11 mouse cellular contexts compared by ENCODE assay signal in the genomic region with DNA sequence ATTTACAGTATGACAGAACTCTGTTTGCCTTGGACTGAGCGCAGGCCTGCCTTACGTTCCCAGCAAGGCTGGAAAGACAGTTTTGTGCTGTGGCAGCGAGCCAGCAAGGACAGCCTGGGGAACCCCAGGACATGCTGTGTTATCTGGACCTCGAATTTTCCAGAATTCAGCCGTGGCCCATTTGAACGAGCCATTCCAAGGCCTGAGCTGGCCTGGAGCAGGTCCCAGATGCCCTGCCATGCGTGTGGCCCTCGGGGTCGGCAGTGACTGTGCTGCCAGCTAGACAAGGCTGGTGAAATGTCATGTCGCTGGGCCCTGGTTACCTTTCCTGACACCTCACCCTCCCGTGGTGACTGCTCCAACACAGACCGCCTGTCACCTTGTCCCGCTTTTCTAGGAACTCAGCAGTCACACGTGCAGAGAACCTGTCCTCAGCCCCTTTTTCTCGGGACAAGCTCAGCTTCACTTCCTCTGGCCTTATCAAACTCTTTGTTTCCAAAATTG.
DNase-seq lines count a peak whose midpoint lies in the region; ATAC-seq and TF ChIP-seq lines count a peak whose summit lies in the region.
"Had no signal": no experiment of that assay in that cellular context is flagged by ENCODE, and none has a peak within 500 bp of the region (broad histone marks: within the 10 kb centered on the region; RNA-seq: fewer than 3 reads in every experiment).

No protein-coding gene starts in this region.

- WGBS in lung, embryonic 16.5 days, result 52% methylated on average over 15 of the region's 15 CpGs
- WGBS in lung, adult 2 months, result 74% methylated on average over 15 of the region's 15 CpGs
- 72% methylated on average over 15 of the region's 15 CpGs for WGBS in embryonic facial prominence, embryonic 13.5 days

- ATAC-seq in lung, embryonic 16.5 days (ENCODE audit: low read depth), result 0 out of 2 replicates have a peak, but pooled peaks have one; percentile 26
- ATAC-seq in embryonic facial prominence, embryonic 13.5 days (ENCODE audit: insufficient number of reproducible peaks, insufficient read depth, low FRiP score, low TSS enrichment, low read depth), result no peak

- no peaks in the 10 kb centered on the region for H3K27me3 ChIP-seq in lung, embryonic 16.5 days (ENCODE audit: control insufficient read depth, insufficient read depth, low read depth, low read length)
- peaks cover 8% of the 10 kb centered on the region; the same call in 1 of the 2 replicates for H3K27me3 ChIP-seq in embryonic facial prominence, embryonic 13.5 days
- H3K27me3 ChIP-seq: embryonic facial prominence, embryonic 12.5 days had no signal

- H3K36me3 ChIP-seq in lung, embryonic 16.5 days (ENCODE audit: control insufficient read depth, insufficient read depth, low read length), result no peaks in the 10 kb centered on the region
- no peaks in the 10 kb centered on the region for H3K36me3 ChIP-seq in embryonic facial prominence, embryonic 13.5 days
- H3K36me3 ChIP-seq: embryonic facial prominence, embryonic 12.5 days; neural tube, embryonic 13.5 days had no signal

- no peak overlapping the region for H3K4me2 ChIP-seq in lung, embryonic 16.5 days (ENCODE audit: low read depth, low read length)
- H3K4me2 ChIP-seq in embryonic facial prominence, embryonic 13.5 days, result no peak overlapping the region; the same call in 1 of the 2 replicates
- H3K4me2 ChIP-seq: embryonic facial prominence, embryonic 12.5 days; neural tube, embryonic 13.5 days had no signal

- TF ChIP-seq POLR2A in lung, adult 2 months (IDR thresholded peaks at IDR 0.05; ENCODE audit: borderline replicate concordance, extremely low read depth, low read depth, low read length), result no peak

- no peak overlapping the region for H3K27ac ChIP-seq in lung, embryonic 16.5 days (ENCODE audit: low read length)
- H3K27ac ChIP-seq in embryonic facial prominence, embryonic 13.5 days, result peak overlapping the region; percentile 60
- H3K27ac ChIP-seq: embryonic facial prominence, embryonic 12.5 days; neural tube, embryonic 13.5 days had no signal

- no peak for TF ChIP-seq CTCF in lung, adult 2 months (IDR thresholded peaks at IDR 0.05; ENCODE audit: insufficient read depth, low read length)

- H3K9me3 ChIP-seq in lung, embryonic 16.5 days (ENCODE audit: control insufficient read depth, low read length), result no peaks in the 10 kb centered on the region
- no peaks in the 10 kb centered on the region for H3K9me3 ChIP-seq in embryonic facial prominence, embryonic 13.5 days
- H3K9me3 ChIP-seq: embryonic facial prominence, embryonic 12.5 days; neural tube, embryonic 13.5 days had no signal

- no peak overlapping the region for H3K4me3 ChIP-seq in lung, embryonic 16.5 days (ENCODE audit: low read length)
- H3K4me3 ChIP-seq in lung, adult 2 months (replicated peaks; ENCODE audit: extremely low read depth, low read depth, low read length), result no peak overlapping the region
- no peak overlapping the region for H3K4me3 ChIP-seq in embryonic facial prominence, embryonic 13.5 days
- H3K4me3 ChIP-seq: embryonic facial prominence, embryonic 12.5 days; neural tube, embryonic 13.5 days had no signal

- DNase-seq in lung, adult 2 months, result no peak
- DNase-seq in adrenal gland, postnatal 4 days (ENCODE audit: low spot score in 2 of 2), result peak; percentile 51 to 62
- peak; percentile 53 for DNase-seq in kidney, postnatal 14 days
- no peak for DNase-seq in urinary bladder, postnatal 36 days (ENCODE audit: low spot score in 2 of 2)
- DNase-seq in T-cell, adult 2 months (ENCODE audit: low spot score), result no peak
- no peak for DNase-seq in left cerebral cortex, postnatal 36 days (ENCODE audit: low spot score in 2 of 2)
- DNase-seq: thymus, postnatal 4 days had no signal

- peaks cover 8% of the 10 kb centered on the region; the same call in 1 of the 2 replicates for H3K4me1 ChIP-seq in lung, embryonic 16.5 days (replicated peaks; ENCODE audit: control insufficient read depth, insufficient read depth, low read length)
- H3K4me1 ChIP-seq in lung, adult 2 months (ENCODE audit: control insufficient read depth, insufficient read depth, low read length), result no peaks in the 10 kb centered on the region
- H3K4me1 ChIP-seq in embryonic facial prominence, embryonic 13.5 days, result peaks cover 58% of the 10 kb centered on the region

- H3K9ac ChIP-seq in lung, embryonic 16.5 days (ENCODE audit: low read length), result no peak overlapping the region
- no peak overlapping the region for H3K9ac ChIP-seq in embryonic facial prominence, embryonic 13.5 days
- H3K9ac ChIP-seq: embryonic facial prominence, embryonic 12.5 days; neural tube, embryonic 13.5 days had no signal

- intact Hi-C loops in left cerebral cortex, postnatal 36 days (cut with DNase I), result no loop called here

Comparison
In these comparisons a context has a peak if more than half of its experiments do, and no peak if none do; other contexts are left out.
1. DNase-seq: peak in adrenal gland, postnatal 4 days (2 of 2) and kidney, postnatal 14 days (single experiment); none in lung, adult 2 months (single experiment), urinary bladder, postnatal 36 days (0 of 2), T-cell, adult 2 months (single experiment) and left cerebral cortex, postnatal 36 days (0 of 2).